Mouse (Mus musculus): ENCODE results near the gene Zbtb7b.

Zbtb7b gene

GRCm38 (mm10) chr3:89337062-89337720 is 57.4 kb downstream of the Zbtb7b start:
- DNase-seq (ENCODE audit: low read depth, low spot score) = no peak

- no peak for DNase-seq (ENCODE audit: low read depth, low spot score)
Observed at GRCm38 (mm10) chr3:89336529-89336928, 58.0 kb downstream of the Zbtb7b start.

- DNase-seq (ENCODE audit: low read depth, low spot score) = no peak
Observed at GRCm38 (mm10) chr3:89333053-89333452, 61.5 kb downstream of the Zbtb7b start.

- DNase-seq (ENCODE audit: low read depth, low spot score) = no peak
Observed at GRCm38 (mm10) chr3:89332476-89332875, 62.1 kb downstream of the Zbtb7b start.

GRCm38 (mm10) chr3:89332013-89332412 is 62.6 kb downstream of the Zbtb7b start:
- DNase-seq (ENCODE audit: low read depth, low spot score) = no peak

GRCm38 (mm10) chr3:89331561-89331960 is 63.0 kb downstream of the Zbtb7b start:
- no peak for DNase-seq (ENCODE audit: low read depth, low spot score)

GRCm38 (mm10) chr3:89330948-89331347 is 63.6 kb downstream of the Zbtb7b start:
- DNase-seq (ENCODE audit: low read depth, low spot score) = no peak

GRCm38 (mm10) chr3:89330346-89330745 is 64.2 kb downstream of the Zbtb7b start:
- DNase-seq (ENCODE audit: low read depth, low spot score) = no peak

- DNase-seq (ENCODE audit: low read depth, low spot score) = no peak
Observed at GRCm38 (mm10) chr3:89328623-89329022, 66.0 kb downstream of the Zbtb7b start.

All from skeletal muscle tissue, adult 2 months (tissue).